Mouse (Mus musculus): ENCODE data around the gene Tnrc6a. TPM values are rescaled to one million over a fixed set of nuclear protein-coding genes. Genes with fewer than 3 reads are reported as not detected.
A peak's percentile ranks its signal among the peaks of the same experiment; 100 is the strongest.

The Tnrc6a gene
- polyA plus RNA-seq, 1 experiment from 2014 or later: 79.9 TPM

- no peak overlapping the region for H3K9ac ChIP-seq
- H3K27me3 ChIP-seq: no peaks in the 10 kb centered on the region
- H3K27ac ChIP-seq: no peak overlapping the region
- H3K36me3 ChIP-seq: no peaks in the 10 kb centered on the region
- ATAC-seq (ENCODE audit: low FRiP score): no peak
- peaks cover 6% of the 10 kb centered on the region; the same call in 1 of the 2 replicates for H3K4me1 ChIP-seq
- WGBS: 77% methylated on average over 13 of the region's 13 CpGs
- no peak overlapping the region for H3K4me3 ChIP-seq
- H3K9me3 ChIP-seq (replicated peaks): no peaks in the 10 kb centered on the region
- no peak overlapping the region for H3K4me2 ChIP-seq (replicated peaks)
Observed at GRCm38 (mm10) chr7:123219781-123220632, 96.3 kb downstream of the Tnrc6a start.

GRCm38 (mm10) chr7:123220633-123220942 is 96.9 kb downstream of the Tnrc6a start:
- 68% methylated on average over 2 of the region's 2 CpGs for WGBS
- H3K36me3 ChIP-seq: no peaks in the 10 kb centered on the region
- no peak overlapping the region for H3K4me3 ChIP-seq
- no peak overlapping the region for H3K4me2 ChIP-seq (replicated peaks)
- H3K27ac ChIP-seq: no peak overlapping the region
- H3K4me1 ChIP-seq: peaks cover 6% of the 10 kb centered on the region; the same call in 1 of the 2 replicates
- H3K9me3 ChIP-seq (replicated peaks): no peaks in the 10 kb centered on the region
- no peak for ATAC-seq (ENCODE audit: low FRiP score)
- H3K27me3 ChIP-seq: no peaks in the 10 kb centered on the region
- no peak overlapping the region for H3K9ac ChIP-seq

- WGBS: 79% methylated on average over 9 of the region's 9 CpGs
- Histone ChIP-seq H3K9ac (no peak overlapping the region), H3K4me1 (peaks cover 6% of the 10 kb centered on the region; the same call in 1 of the 2 replicates), H3K9me3 (replicated peaks) (no peaks in the 10 kb centered on the region), H3K27me3 (no peaks in the 10 kb centered on the region), H3K27ac (no peak overlapping the region), H3K36me3 (no peaks in the 10 kb centered on the region), H3K4me3 (no peak overlapping the region), H3K4me2 (replicated peaks) (no peak overlapping the region)
- no peak for ATAC-seq (ENCODE audit: low FRiP score)
Observed at GRCm38 (mm10) chr7:123224076-123224475, 100.4 kb downstream of the Tnrc6a start.

GRCm38 (mm10) chr7:123225159-123225558 is 101.5 kb downstream of the Tnrc6a start:
- 87% methylated on average over 4 of the region's 4 CpGs for WGBS
- Histone ChIP-seq H3K9ac (no peak overlapping the region), H3K4me3 (no peak overlapping the region), H3K27ac (no peak overlapping the region), H3K4me2 (replicated peaks) (no peak overlapping the region), H3K4me1 (peaks cover 5% of the 10 kb centered on the region; the same call in 1 of the 2 replicates), H3K9me3 (replicated peaks) (no peaks in the 10 kb centered on the region), H3K36me3 (no peaks in the 10 kb centered on the region), H3K27me3 (no peaks in the 10 kb centered on the region)
- ATAC-seq (ENCODE audit: low FRiP score): no peak

GRCm38 (mm10) chr7:123235449-123235848 is 111.8 kb downstream of the Tnrc6a start:
- H3K4me2 ChIP-seq (replicated peaks): no peak overlapping the region
- no peak overlapping the region for H3K4me3 ChIP-seq
- no peaks in the 10 kb centered on the region for H3K36me3 ChIP-seq
- no peak for ATAC-seq (ENCODE audit: low FRiP score)
- no peak overlapping the region for H3K27ac ChIP-seq
- no peaks in the 10 kb centered on the region for H3K27me3 ChIP-seq
- no peaks in the 10 kb centered on the region for H3K9me3 ChIP-seq (replicated peaks)
- no peak overlapping the region for H3K9ac ChIP-seq
- 29% methylated on average over 4 of the region's 4 CpGs for WGBS
- H3K4me1 ChIP-seq: peaks cover 6% of the 10 kb centered on the region

GRCm38 (mm10) chr7:123238621-123239020 is 114.9 kb downstream of the Tnrc6a start:
- no peaks in the 10 kb centered on the region for H3K27me3 ChIP-seq
- H3K4me1 ChIP-seq: peaks cover 6% of the 10 kb centered on the region
- H3K36me3 ChIP-seq: no peaks in the 10 kb centered on the region
- H3K27ac ChIP-seq: no peak overlapping the region
- no peak overlapping the region for H3K9ac ChIP-seq
- 70% methylated on average over 4 of the region's 4 CpGs for WGBS
- no peak overlapping the region for H3K4me3 ChIP-seq
- peak; percentile 60; the same call in 1 of the 2 replicates for ATAC-seq (ENCODE audit: low FRiP score)
- H3K9me3 ChIP-seq (replicated peaks): no peaks in the 10 kb centered on the region
- H3K4me2 ChIP-seq (replicated peaks): no peak overlapping the region

GRCm38 (mm10) chr7:123240064-123240463 is 116.4 kb downstream of the Tnrc6a start:
- no peaks in the 10 kb centered on the region for H3K36me3 ChIP-seq
- no peak overlapping the region for H3K9ac ChIP-seq
- WGBS: 72% methylated on average over 6 of the region's 6 CpGs
- peaks cover 6% of the 10 kb centered on the region for H3K4me1 ChIP-seq
- no peak for ATAC-seq (ENCODE audit: low FRiP score)
- no peaks in the 10 kb centered on the region for H3K9me3 ChIP-seq (replicated peaks)
- no peaks in the 10 kb centered on the region for H3K27me3 ChIP-seq
- H3K4me3 ChIP-seq: no peak overlapping the region
- H3K4me2 ChIP-seq (replicated peaks): no peak overlapping the region
- H3K27ac ChIP-seq: no peak overlapping the region

GRCm38 (mm10) chr7:123242241-123242640 is 118.6 kb downstream of the Tnrc6a start:
- WGBS: 93% methylated on average over 7 of the region's 7 CpGs
- no peak for ATAC-seq (ENCODE audit: low FRiP score)
- Histone ChIP-seq H3K9ac (no peak overlapping the region), H3K9me3 (replicated peaks) (no peaks in the 10 kb centered on the region), H3K27ac (no peak overlapping the region), H3K4me2 (replicated peaks) (no peak overlapping the region), H3K4me1 (peaks cover 6% of the 10 kb centered on the region), H3K4me3 (no peak overlapping the region), H3K36me3 (no peaks in the 10 kb centered on the region), H3K27me3 (no peaks in the 10 kb centered on the region)

- WGBS: 74% methylated on average over 1 of the region's 1 CpGs
- Histone ChIP-seq H3K9me3 (replicated peaks) (no peaks in the 10 kb centered on the region), H3K36me3 (no peaks in the 10 kb centered on the region), H3K27me3 (no peaks in the 10 kb centered on the region), H3K4me3 (no peak overlapping the region), H3K4me2 (replicated peaks) (no peak overlapping the region), H3K27ac (no peak overlapping the region), H3K9ac (no peak overlapping the region), H3K4me1 (no peaks in the 10 kb centered on the region)
- no peak for ATAC-seq (ENCODE audit: low FRiP score)
Observed at GRCm38 (mm10) chr7:123244833-123245232, 121.1 kb downstream of the Tnrc6a start.

Other genes starting within 250 kb of the Tnrc6a start
- gene Rbbp6, start 158.2 kb upstream of the Tnrc6a start, polyA plus RNA-seq (2016; fragmentation: Nextera tagmentation; extraction: Ambion mirVana): 37.9 and 40.4 TPM in 2 replicates
- gene Slc5a11, start 90.9 kb downstream of the Tnrc6a start, polyA plus RNA-seq (2016; fragmentation: Nextera tagmentation; extraction: Ambion mirVana): not detected in 2 replicates
- gene Lcmt1, start 245.9 kb downstream of the Tnrc6a start, polyA plus RNA-seq (2016; fragmentation: Nextera tagmentation; extraction: Ambion mirVana): 62.1 and 63.3 TPM in 2 replicates
- gene Arhgap17, start 246.0 kb downstream of the Tnrc6a start, polyA plus RNA-seq (2016; fragmentation: Nextera tagmentation; extraction: Ambion mirVana): 23.7 and 25.2 TPM in 2 replicates

Data from hindbrain, embryonic 12.5 days (tissue).